Mouse (Mus musculus): ENCODE results near the gene Adgrf2. TPM values are rescaled to one million over a fixed set of nuclear protein-coding genes. Genes with fewer than 3 reads are reported as not detected.

The Adgrf2 gene
- polyA plus RNA-seq, 1 experiment = 0.10 TPM

GRCm38 (mm10) chr17:42745657-42746420 is 3.9 kb upstream of the Adgrf2 start:
- no peak overlapping the region for H3K4me3 ChIP-seq (ENCODE audit: control insufficient read depth, low read depth, low read length)
- H3K27me3 ChIP-seq (ENCODE audit: control insufficient read depth, insufficient read depth, low read length) = no peaks in the 10 kb centered on the region
- H3K4me1 ChIP-seq (ENCODE audit: control insufficient read depth, insufficient read depth, low read length) = no peaks in the 10 kb centered on the region
- H3K27ac ChIP-seq (ENCODE audit: control insufficient read depth, insufficient read depth, low read depth, low read length) = no peak overlapping the region
- no peaks in the 10 kb centered on the region for H3K36me3 ChIP-seq (ENCODE audit: control insufficient read depth, insufficient read depth, low read length)
- TF ChIP-seq POLR2A (IDR thresholded peaks at IDR 0.05; ENCODE audit: control insufficient read depth, low read depth, low read length) (no peak), CTCF (IDR thresholded peaks at IDR 0.05; ENCODE audit: control insufficient read depth, insufficient read depth, insufficient replicate concordance, low read depth, low read length) (no peak)

DNA sequence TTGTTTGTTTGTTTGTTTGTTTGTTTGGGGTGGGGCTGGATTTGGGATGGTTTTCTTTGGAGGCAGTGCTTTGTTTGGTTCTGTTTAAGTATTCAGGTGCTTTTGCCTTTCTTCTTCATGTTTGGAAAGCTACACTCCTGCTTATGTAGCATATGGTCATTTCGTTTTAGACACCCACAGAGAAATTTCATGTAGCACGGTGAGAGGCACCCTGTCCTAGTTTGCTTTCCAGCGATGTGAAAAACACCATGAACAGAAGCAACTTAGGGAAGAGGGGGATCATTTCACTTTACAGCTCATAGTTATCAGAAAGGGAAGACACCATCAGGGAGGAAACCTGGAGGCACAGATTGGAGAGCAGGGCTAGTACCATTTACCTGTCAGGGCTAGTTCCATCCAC is 844 bp upstream of the Adgrf2 start:
- no peak overlapping the region for H3K27ac ChIP-seq (ENCODE audit: control insufficient read depth, insufficient read depth, low read depth, low read length)
- no peak overlapping the region for H3K4me3 ChIP-seq (ENCODE audit: control insufficient read depth, low read depth, low read length)

DNA sequence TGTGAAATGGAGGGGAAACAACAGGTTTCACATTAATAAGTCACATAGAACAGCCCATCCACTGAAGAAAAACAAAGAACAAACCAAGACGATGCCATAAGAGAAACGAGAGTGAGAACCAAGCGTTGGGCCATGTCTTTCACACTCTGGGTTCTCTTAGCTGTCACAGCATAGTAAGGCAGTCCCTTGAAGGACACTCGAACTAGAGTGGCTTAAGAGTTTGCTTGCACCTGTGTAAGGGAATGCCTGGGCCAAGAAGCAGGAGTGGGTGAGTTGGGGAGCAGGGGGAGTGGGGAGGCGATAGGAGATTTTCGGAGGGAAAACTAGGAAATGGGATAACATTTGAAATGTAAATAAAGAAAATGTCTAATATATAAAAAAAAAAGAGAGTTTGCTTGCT is 3.2 kb downstream of the Adgrf2 start:
- TF ChIP-seq CTCF (IDR thresholded peaks at IDR 0.05; ENCODE audit: control insufficient read depth, insufficient read depth, insufficient replicate concordance, low read depth, low read length) = no peak
- TF ChIP-seq POLR2A (IDR thresholded peaks at IDR 0.05; ENCODE audit: control insufficient read depth, low read depth, low read length) = no peak
- Histone ChIP-seq H3K27me3 (ENCODE audit: control insufficient read depth, insufficient read depth, low read length) (no peaks in the 10 kb centered on the region), H3K27ac (ENCODE audit: control insufficient read depth, insufficient read depth, low read depth, low read length) (no peak overlapping the region), H3K4me3 (ENCODE audit: control insufficient read depth, low read depth, low read length) (no peak overlapping the region), H3K36me3 (ENCODE audit: control insufficient read depth, insufficient read depth, low read length) (no peaks in the 10 kb centered on the region), H3K4me1 (ENCODE audit: control insufficient read depth, insufficient read depth, low read length) (no peaks in the 10 kb centered on the region)

More for the DNA sequence above, 844 bp upstream of the Adgrf2 start:
- Histone ChIP-seq H3K36me3 (ENCODE audit: control insufficient read depth, insufficient read depth, low read length) (no peaks in the 10 kb centered on the region), H3K27me3 (ENCODE audit: control insufficient read depth, insufficient read depth, low read length) (no peaks in the 10 kb centered on the region), H3K4me1 (ENCODE audit: control insufficient read depth, insufficient read depth, low read length) (no peaks in the 10 kb centered on the region)
- no peak for TF ChIP-seq CTCF (IDR thresholded peaks at IDR 0.05; ENCODE audit: control insufficient read depth, insufficient read depth, insufficient replicate concordance, low read depth, low read length)
- TF ChIP-seq POLR2A (IDR thresholded peaks at IDR 0.05; ENCODE audit: control insufficient read depth, low read depth, low read length) = no peak

- TF ChIP-seq POLR2A (IDR thresholded peaks at IDR 0.05; ENCODE audit: control insufficient read depth, low read depth, low read length) (no peak), CTCF (IDR thresholded peaks at IDR 0.05; ENCODE audit: control insufficient read depth, insufficient read depth, insufficient replicate concordance, low read depth, low read length) (no peak)
- Histone ChIP-seq H3K27ac (ENCODE audit: control insufficient read depth, insufficient read depth, low read depth, low read length) (no peak overlapping the region), H3K36me3 (ENCODE audit: control insufficient read depth, insufficient read depth, low read length) (no peaks in the 10 kb centered on the region), H3K4me1 (ENCODE audit: control insufficient read depth, insufficient read depth, low read length) (no peaks in the 10 kb centered on the region), H3K27me3 (ENCODE audit: control insufficient read depth, insufficient read depth, low read length) (no peaks in the 10 kb centered on the region), H3K4me3 (ENCODE audit: control insufficient read depth, low read depth, low read length) (no peak overlapping the region)
Measured at GRCm38 (mm10) chr17:42717161-42717560, 24.8 kb downstream of the Adgrf2 start.

DNA sequence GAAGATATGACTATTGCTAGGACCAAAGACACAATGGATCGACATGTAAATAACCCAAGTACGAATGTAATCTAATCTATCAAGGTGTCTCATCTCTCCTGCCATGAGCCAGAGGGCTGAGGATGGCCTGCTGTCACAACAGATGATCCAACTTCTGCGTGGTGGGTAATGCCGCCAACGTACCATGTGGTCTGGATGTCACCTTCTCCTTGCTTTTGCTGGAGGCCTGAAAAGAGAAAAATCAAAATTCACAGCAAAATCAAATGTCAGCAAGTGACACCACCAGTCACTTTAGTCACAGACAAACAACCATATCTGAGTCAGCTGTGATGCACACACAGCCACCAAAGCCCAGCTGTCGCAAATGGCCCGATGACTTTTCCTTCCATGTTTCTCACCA is 27.0 kb downstream of the Adgrf2 start:
- Histone ChIP-seq H3K4me3 (ENCODE audit: control insufficient read depth, low read depth, low read length) (no peak overlapping the region), H3K36me3 (ENCODE audit: control insufficient read depth, insufficient read depth, low read length) (no peaks in the 10 kb centered on the region), H3K27ac (ENCODE audit: control insufficient read depth, insufficient read depth, low read depth, low read length) (no peak overlapping the region), H3K4me1 (ENCODE audit: control insufficient read depth, insufficient read depth, low read length) (no peaks in the 10 kb centered on the region), H3K27me3 (ENCODE audit: control insufficient read depth, insufficient read depth, low read length) (no peaks in the 10 kb centered on the region)
- TF ChIP-seq CTCF (IDR thresholded peaks at IDR 0.05; ENCODE audit: control insufficient read depth, insufficient read depth, insufficient replicate concordance, low read depth, low read length) (no peak), POLR2A (IDR thresholded peaks at IDR 0.05; ENCODE audit: control insufficient read depth, low read depth, low read length) (no peak)

GRCm38 (mm10) chr17:42710717-42711116 is 31.3 kb downstream of the Adgrf2 start:
- no peak overlapping the region for H3K4me3 ChIP-seq (ENCODE audit: control insufficient read depth, low read depth, low read length)

GRCm38 (mm10) chr17:42705611-42706010 is 36.4 kb downstream of the Adgrf2 start:
- no peak for TF ChIP-seq CTCF (IDR thresholded peaks at IDR 0.05; ENCODE audit: control insufficient read depth, insufficient read depth, insufficient replicate concordance, low read depth, low read length)
- no peak for TF ChIP-seq POLR2A (IDR thresholded peaks at IDR 0.05; ENCODE audit: control insufficient read depth, low read depth, low read length)
- H3K4me3 ChIP-seq (ENCODE audit: control insufficient read depth, low read depth, low read length) = no peak overlapping the region
- H3K27ac ChIP-seq (ENCODE audit: control insufficient read depth, insufficient read depth, low read depth, low read length) = no peak overlapping the region
- H3K27me3 ChIP-seq (ENCODE audit: control insufficient read depth, insufficient read depth, low read length) = no peaks in the 10 kb centered on the region
- no peaks in the 10 kb centered on the region for H3K36me3 ChIP-seq (ENCODE audit: control insufficient read depth, insufficient read depth, low read length)
- no peaks in the 10 kb centered on the region for H3K4me1 ChIP-seq (ENCODE audit: control insufficient read depth, insufficient read depth, low read length)

More at GRCm38 (mm10) chr17:42710717-42711116, 31.3 kb downstream of the Adgrf2 start:
- TF ChIP-seq POLR2A (IDR thresholded peaks at IDR 0.05; ENCODE audit: control insufficient read depth, low read depth, low read length) (no peak), CTCF (IDR thresholded peaks at IDR 0.05; ENCODE audit: control insufficient read depth, insufficient read depth, insufficient replicate concordance, low read depth, low read length) (no peak)
- H3K4me1 ChIP-seq (ENCODE audit: control insufficient read depth, insufficient read depth, low read length) = no peaks in the 10 kb centered on the region
- H3K27me3 ChIP-seq (ENCODE audit: control insufficient read depth, insufficient read depth, low read length) = no peaks in the 10 kb centered on the region
- H3K27ac ChIP-seq (ENCODE audit: control insufficient read depth, insufficient read depth, low read depth, low read length) = no peak overlapping the region
- H3K36me3 ChIP-seq (ENCODE audit: control insufficient read depth, insufficient read depth, low read length) = no peaks in the 10 kb centered on the region

All from testis, adult 2 months (tissue).